Mouse (Mus musculus) skeletal muscle tissue, adult 2 months (tissue): ENCODE data around the gene Mrps27.
"Not testable (repeated sequence)": the region's sequence is repeated elsewhere in the genome, so short reads cannot be mapped to it uniquely, and the experiment has no call there.

Experiments used
- DNase-seq: peaks from one replicate; pipeline ENCODE4 v3.0.0-alpha.2; 2012; ENCODE audit warnings: low read depth, low spot score

Gene Mrps27

GRCm38 (mm10) chr13:99344599-99345575 is at the start of gene Mrps27, which contains the start of gene Ptcd2:
TSS of gene Mrps27 (plus strand) at chr13:99344786.
TSS of gene Ptcd2 (minus strand) at chr13:99344705.
- peak; percentile 94 for DNase-seq

GRCm38 (mm10) chr13:99299921-99300320 is 44.7 kb upstream of the Mrps27 start:
- DNase-seq, result no peak

- DNase-seq, result no peak
These were observed 40.7 kb upstream of the Mrps27 start for GRCm38 (mm10) chr13:99303846-99304245.

- DNase-seq, result peak; percentile 28
These were observed 40.2 kb upstream of the Mrps27 start for GRCm38 (mm10) chr13:99304365-99304764.

- peak; percentile 69 for DNase-seq
These were observed 39.4 kb upstream of the Mrps27 start for GRCm38 (mm10) chr13:99305186-99305585.

- no peak for DNase-seq
These were observed 38.4 kb upstream of the Mrps27 start for GRCm38 (mm10) chr13:99306164-99306563.

- DNase-seq, result peak; percentile 62
These were observed 36.6 kb upstream of the Mrps27 start for GRCm38 (mm10) chr13:99307930-99308359.

- no peak for DNase-seq
These were observed 36.2 kb upstream of the Mrps27 start for GRCm38 (mm10) chr13:99308393-99308792.

- DNase-seq, result no peak
These were observed 30.5 kb upstream of the Mrps27 start for GRCm38 (mm10) chr13:99314098-99314497.

GRCm38 (mm10) chr13:99314657-99315181 is 29.9 kb upstream of the Mrps27 start:
- no peak for DNase-seq

- no peak for DNase-seq
These were observed 28.2 kb upstream of the Mrps27 start for GRCm38 (mm10) chr13:99316366-99316765.

GRCm38 (mm10) chr13:99317058-99317457 is 27.5 kb upstream of the Mrps27 start:
- DNase-seq, result no peak

GRCm38 (mm10) chr13:99320453-99320852 is 24.1 kb upstream of the Mrps27 start:
- DNase-seq, result no peak

- DNase-seq, result not testable (repeated sequence)
These were observed 21.7 kb upstream of the Mrps27 start for GRCm38 (mm10) chr13:99322915-99323314.

GRCm38 (mm10) chr13:99323632-99324336 is 20.8 kb upstream of the Mrps27 start:
- peak; percentile 82 for DNase-seq

GRCm38 (mm10) chr13:99324337-99324685 is 20.3 kb upstream of the Mrps27 start:
- DNase-seq, result not testable (repeated sequence)

- DNase-seq, result no peak
These were observed 13.3 kb upstream of the Mrps27 start for GRCm38 (mm10) chr13:99331255-99331654.

GRCm38 (mm10) chr13:99337510-99337909 is 7.1 kb upstream of the Mrps27 start:
- DNase-seq, result no peak

GRCm38 (mm10) chr13:99341504-99341903 is 3.1 kb upstream of the Mrps27 start:
- DNase-seq, result no peak

GRCm38 (mm10) chr13:99343876-99344598 is 549 bp upstream of the Mrps27 start:
- no peak for DNase-seq

- no peak for DNase-seq
These were observed 5.4 kb downstream of the Mrps27 start for GRCm38 (mm10) chr13:99350009-99350408.
